Mouse (Mus musculus): ENCODE data around the gene Stk17b.

DNA sequence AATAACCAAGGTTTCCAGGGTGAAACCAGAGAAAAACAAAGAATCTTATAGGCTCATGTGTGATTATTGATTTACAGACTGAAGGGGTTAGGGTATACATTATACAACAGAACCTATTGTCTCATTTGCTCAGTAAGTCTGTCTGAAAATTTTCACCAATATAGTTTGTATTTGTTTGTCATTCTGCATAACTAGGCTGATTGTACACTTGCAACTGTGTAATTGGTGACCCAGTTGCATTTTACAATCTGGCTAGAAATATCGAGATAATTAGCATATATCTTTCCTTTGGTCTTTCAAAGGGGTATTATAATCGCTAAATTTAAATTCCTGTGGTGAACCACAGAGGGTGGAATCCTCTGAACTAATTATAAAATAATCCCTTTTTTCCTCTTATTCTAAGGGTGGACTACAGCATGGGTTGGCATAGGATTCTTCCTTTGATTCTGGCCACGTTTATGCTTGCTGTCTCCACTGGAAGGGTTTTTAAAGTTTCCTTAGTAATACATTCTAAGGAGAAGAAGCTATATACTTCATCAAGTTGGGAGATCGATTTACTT lies 44.2 kb downstream of the Stk17b start:
- TF ChIP-seq EP300 (optimal IDR thresholded peaks at IDR 0.05) (no peak), CTCF (IDR thresholded peaks at IDR 0.05; ENCODE audit: low read depth) (no peak)
